Mouse (Mus musculus): ENCODE data around the gene Gm20388.

DNA sequence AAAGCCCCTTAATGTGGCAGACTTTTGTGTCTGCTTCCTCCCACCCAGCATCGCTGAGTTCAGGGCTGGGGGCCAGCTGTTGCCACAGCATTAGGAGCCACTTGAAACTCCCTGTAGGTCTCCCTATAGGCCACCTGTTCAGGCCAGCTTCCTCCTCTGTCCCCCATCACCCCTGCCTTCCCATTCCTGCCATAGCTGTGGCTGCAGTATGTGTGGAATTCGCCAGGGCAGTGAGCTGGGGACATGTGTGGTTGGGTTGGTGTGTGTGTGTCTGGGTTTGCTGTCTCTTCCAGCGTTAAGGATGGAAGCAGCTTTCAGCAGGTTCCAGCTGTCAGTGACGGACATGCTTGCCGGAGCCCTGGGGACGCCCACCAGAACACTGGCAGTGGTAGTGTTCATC lies 2125.7 kb downstream of the Gm20388 start:
- TF ChIP-seq CTCF (IDR thresholded peaks at IDR 0.05; ENCODE audit: control insufficient read depth, insufficient read depth, low read length) (no peak), POLR2A (IDR thresholded peaks at IDR 0.05; ENCODE audit: borderline replicate concordance, control insufficient read depth, low read depth, low read length) (no peak)

Data from bone marrow, adult 2 months (tissue).